Mouse (Mus musculus): ENCODE results near the gene Lman2.

Gene Lman2

DNA sequence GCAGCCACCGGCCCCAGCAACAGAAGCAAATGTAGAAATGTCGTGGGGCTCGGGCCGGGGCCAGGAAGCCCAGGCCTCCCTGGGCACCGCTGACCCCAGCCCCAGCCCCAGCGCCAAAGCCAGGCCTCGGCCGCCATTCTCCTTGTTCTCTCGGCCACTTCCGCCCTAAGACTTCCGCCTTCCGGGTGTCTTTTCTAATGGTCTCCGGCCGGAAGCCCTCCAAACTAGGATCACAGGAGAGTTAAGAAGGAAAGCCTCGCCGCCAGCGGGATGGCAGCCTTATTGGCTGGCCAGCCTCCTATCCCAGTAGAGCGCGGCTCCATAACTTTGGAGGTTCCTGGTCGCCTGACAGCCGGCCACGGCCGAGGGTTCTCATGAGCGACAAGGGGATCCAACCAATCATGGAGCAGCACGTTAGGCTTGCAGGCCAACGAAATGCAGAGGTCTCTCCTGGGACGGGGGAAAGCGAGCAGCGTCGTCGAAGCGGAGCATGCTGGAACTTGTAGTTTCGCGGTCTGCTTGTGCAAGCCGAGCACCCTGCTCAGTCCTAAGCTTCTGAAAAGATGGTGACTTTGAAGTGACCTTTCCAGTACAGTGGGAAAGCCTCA, at the start of gene Lman2:
Gene Lman2 (minus strand): TSS at position 331 of the 608 bp plus-strand sequence.
- in situ Hi-C loops (cut with MboI; ENCODE audit: low sequenced_read_pairs), result no loop called here

DNA sequence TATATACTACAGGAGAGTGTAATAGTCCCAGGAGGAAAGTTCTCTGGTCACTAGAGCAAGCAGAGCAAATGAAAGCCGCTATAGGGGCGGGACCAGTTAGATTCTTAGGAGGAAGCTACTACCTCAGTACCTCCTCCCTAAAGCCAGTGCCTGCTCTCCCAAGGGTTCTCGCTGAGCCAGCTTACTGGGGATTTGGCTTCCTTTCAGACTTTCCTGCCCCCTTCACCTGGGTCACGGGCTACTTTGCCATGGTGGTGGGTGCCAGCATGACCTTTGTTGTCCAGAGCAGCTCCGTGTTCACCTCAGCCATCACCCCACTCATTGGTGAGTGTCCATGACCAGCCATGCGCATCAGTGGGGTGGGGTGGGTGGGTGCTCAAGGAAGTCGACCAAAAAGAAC, 49.2 kb upstream of the Lman2 start:
- in situ Hi-C loops (cut with MboI; ENCODE audit: low sequenced_read_pairs), result loop anchor here (10.0 kb wide), 1 partner anchor 113 kb away; the partner anchor contains the start of gene Dok3

DNA sequence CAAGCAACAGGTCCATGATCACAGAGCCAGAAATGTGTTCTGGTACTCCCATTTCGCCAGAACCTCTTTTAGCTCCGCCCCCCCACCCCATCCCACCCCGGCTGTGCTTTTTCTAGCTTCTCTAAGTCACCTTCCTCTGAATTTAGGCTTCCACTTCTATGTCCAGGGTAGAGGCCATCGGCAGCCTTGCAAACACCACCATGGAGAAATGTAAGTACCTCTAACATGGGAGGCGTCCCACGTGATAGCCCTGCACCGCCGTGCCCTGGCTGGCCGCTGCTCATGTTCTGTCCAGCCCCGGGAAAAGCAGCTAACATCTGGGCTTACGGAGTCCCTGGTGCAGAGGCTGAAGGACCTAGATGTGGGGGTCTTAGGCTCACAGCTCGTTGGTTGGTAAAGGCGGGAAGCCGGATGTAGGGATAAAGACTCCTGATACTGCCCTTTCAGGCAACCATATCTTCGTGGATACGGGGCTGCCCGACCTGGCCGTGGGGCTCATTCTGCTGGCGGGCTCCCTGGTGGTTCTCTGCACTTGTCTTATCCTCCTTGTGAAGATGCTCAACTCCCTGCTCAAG, 46.0 kb upstream of the Lman2 start:
- in situ Hi-C loops (cut with MboI; ENCODE audit: low sequenced_read_pairs), result no loop called here

DNA sequence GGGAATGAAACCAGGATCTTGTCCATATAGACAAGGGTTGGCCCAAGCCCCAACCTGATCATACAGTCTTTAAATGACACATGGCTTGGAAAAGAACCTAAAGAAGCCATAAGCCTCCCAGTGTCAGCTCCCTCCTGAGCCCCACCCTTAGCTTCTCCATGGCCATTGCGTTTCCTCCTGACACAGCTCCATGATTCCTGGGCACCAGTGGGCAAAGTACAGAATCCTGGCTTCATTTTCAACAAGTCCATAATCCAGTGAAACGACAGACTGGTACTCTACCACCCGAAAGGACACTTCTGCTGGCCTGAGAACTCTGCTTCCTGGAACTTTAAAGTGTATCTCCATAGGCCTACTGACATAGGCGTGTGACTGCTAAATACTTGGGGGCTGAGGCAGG, 44.8 kb upstream of the Lman2 start:
- in situ Hi-C loops (cut with MboI; ENCODE audit: low sequenced_read_pairs), result no loop called here

DNA sequence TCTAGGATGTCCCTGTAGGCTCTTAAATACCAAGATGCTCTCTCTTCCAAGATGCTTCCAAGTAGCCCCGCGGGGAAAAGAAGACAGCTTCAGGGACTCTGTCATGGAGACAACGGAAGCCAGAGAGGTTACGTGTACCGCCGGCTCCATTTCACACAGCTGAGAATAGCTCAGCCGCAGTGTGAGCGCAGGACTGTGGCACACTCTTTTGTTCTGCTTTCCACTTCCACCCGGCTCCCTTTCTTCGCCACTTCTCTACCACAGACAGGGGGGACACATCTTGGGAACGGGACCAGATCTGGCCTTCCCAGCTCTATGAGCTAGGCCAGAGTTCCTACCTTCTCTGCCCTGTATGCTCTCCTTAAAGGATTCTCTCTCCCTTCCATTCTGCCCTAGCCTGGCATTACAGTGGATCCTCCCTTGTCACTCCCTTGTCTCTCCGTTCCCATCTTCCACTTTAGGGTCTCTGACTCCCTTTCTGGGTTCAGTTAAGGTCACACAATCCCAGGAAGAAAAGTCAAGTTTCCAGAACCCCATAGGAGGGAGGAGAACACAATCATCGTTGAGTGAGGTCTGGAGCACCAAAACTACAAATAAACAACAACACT, 43.3 kb upstream of the Lman2 start:
- in situ Hi-C loops (cut with MboI; ENCODE audit: low sequenced_read_pairs), result no loop called here

DNA sequence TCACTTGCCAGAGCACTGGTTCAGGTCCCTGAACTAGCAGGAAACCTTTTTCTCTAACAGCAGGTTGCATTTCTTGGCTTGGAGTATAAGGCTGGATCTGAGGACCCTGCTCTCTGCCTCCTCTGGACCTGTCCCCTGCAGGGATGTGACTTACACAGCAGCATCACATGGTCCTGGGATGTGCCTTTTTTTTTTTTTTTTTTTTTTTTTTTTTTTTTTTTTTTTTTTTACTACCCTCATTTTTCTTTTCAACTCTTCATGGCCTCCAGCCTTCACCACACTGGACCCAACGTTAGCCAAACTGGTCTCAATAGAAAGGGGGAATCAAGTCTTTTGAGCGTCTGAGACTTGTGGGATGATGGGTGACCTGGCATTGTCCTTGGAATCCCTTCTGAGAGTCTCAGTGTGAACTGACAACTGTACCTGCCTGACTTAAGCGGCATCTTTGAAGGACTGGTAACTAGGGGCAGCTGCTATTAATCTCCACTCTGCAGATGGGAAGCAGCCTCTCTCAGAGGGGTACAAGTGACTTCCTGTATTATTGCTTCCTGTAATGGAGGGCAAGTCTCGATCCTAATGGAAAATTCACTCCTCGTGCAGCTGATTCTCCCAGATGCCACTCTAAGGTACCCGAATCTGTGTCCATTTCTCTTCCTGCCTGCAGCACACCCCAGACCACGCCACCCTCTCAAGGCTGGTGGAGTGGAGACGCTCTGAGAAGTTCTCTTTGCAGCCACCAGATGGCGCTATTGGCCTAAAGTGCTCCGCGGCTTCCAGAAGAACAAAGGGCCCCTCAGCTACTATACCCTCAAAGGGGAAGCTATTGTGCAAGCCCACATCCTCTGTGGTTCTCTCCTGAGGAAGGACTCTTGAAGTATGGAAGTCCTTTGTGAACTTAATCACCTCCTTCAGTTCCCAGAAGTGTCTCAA, 42.5 kb upstream of the Lman2 start:
- in situ Hi-C loops (cut with MboI; ENCODE audit: low sequenced_read_pairs), result no loop called here

DNA sequence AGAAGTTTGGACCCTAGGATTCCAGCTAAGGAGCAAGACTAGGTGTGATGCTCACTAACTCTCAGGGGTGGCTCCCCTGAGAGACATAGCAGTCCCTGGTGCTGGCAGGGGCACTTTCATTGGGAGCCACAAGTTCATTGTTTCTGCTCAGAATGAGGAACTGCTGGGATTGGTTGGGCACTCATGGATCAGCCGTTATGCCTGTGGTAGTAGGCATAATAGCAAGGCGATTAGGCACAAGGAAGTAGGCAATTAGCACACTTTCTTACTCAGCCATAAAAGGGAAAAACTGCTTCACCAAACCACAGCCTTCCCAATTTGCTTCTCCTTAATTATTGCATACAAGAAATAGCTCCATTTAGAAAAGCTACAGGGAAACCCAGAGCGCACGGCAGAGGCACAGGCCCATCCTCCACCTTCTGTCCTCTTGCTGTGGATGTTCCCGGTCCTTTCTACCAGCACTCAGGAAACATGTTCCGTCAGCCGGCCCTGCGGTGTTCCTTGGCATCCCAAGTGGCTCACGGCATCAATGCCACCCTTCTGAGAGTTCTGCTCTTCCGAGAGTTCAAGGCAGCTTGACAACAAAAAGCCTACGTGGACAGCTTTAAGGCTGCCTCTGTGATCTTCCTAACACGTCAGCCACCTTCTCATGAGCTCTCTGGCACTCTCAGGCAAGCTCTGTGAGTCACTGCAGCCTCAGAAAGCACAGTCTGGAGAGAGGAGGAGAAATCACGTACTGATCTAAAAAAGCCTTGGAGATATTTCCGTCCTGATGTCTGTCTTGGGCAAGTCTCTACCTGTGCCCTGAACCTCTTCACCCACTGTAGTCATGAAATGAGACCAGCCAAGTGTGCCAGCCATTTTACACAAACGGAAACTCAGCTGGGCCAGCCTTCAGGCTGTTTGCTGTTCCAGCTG, 41.6 kb upstream of the Lman2 start:
- in situ Hi-C loops (cut with MboI; ENCODE audit: low sequenced_read_pairs), result no loop called here

DNA sequence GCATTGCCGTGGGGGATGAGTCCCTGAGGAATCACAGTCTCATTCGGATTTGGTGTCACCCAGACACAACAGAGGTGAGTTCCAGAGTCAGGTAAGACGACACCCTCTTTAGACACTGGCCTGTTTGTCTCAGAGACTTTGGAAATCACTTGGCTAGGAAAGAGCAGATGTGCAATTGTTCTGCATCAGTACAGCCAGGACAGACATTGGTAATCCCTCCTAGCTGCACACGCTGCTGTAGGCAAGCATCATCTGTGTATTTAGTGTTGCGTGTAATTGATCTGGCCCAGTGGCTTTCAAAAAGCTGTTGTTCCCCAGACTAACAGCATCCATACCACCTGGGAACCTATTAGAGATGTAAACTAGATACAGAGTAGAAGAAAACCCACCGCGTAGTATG, 40.7 kb upstream of the Lman2 start:
- in situ Hi-C loops (cut with MboI; ENCODE audit: low sequenced_read_pairs), result no loop called here

DNA sequence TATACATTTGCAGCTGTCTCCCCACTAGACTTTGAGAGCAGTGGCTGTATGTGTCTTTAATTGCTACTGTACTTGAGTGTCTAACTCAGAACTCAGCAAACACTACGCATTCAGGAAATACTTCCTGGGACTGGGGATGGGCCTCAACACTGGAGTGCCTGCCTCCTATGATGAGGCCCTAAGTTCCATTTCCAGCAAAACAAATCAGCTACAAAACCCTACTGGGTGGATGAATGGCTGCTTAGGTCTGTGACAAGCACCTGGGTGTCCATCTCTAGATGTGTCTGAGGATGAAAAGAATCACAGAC, 37.4 kb upstream of the Lman2 start:
- in situ Hi-C loops (cut with MboI; ENCODE audit: low sequenced_read_pairs), result no loop called here

DNA sequence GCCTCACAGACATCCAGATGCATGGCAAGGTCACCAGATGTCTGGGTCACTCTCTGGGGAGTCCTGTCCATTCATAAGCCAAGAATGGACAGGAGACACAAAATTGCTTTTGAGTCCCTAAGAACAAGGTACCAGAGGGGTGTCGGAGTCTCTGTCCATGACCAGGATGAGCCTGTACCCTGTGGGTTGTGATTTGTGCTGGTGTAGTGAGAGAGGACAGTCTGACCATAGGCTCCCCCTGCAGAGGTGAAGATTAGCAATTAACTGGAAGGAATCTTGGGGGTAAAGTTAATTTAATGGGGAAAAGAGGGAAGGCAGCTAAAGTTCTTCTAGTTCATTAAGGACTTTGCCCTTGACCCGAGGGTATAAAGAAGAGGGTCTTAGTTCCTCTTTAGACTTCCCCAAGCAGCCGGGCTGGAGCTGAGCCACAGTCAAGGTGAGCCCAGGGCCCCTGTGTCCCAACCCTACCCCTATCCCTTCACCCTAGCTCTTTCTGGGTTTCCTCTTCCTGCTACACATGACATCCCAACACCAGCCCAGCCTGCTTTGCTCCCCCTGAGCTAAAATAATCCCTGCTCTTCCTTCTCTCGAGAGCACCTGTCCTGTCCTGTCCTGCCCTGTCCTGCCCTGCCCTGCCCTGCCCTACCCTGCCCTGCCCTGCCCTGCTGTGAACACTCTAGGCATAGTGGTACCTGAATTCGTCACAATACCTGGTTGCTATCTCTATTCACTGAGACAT, 36.9 kb upstream of the Lman2 start:
- in situ Hi-C loops (cut with MboI; ENCODE audit: low sequenced_read_pairs), result no loop called here

DNA sequence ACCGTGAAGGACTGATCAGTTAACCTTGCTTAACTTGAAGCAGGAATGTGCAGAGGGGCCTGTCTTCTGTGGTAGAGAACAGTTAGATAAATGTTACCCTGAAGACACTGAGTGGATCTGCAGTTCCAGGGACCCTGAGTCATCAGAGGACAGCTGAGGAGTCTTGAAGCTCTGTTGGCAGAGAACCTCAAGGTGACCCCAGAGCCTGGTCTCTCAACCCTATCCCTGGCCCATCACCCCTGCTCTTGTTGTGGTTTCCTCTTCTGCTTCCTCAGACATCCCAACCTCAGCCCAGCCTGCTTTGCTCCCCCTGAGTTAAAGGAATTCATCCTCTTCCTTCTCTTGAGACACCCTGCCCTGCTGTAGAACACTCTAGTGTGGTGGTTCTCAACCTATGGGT, 35.5 kb upstream of the Lman2 start, which contains the start of gene Slc34a1:
Gene Slc34a1 (plus strand): TSS at position 100 of the 400 bp plus-strand sequence.
- in situ Hi-C loops (cut with MboI; ENCODE audit: low sequenced_read_pairs), result no loop called here

DNA sequence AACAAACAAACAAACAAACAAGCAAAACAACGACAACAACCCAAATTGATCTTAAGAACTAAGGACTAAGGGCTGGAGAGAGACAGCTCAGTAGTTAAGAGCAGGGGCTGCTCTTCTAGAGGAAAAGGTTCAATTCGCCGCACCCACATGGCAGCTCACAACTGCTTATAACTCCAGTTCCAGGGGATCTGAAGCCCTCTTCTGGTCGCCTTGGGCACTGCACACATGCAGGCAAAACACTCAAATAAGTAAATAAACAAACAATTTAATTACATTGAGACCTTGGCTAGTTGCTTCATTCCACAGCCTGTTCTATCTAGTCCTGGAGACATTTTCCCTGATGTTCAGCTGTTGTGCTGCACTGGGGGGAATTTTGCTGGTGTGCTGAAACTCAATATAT, 30.4 kb upstream of the Lman2 start:
- in situ Hi-C loops (cut with MboI; ENCODE audit: low sequenced_read_pairs), result no loop called here

DNA sequence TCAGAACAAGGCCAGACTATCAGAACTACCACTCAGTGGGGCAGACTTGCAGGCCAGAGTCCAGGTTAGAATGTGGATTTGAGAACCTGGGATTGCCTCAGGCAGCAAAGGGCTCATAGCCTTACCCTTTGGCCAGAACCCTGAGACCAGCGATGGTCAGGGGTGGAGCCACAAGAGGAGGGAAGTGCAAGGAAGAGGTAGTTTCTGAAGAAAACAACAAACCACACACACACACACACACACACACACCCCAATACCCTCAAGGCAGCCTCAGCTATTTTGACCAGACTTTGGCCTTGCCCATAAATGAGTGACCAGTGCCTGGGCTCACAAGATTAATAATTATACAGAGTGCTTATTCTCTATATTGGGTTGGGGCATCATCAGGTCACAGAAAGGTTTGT, 29.0 kb upstream of the Lman2 start:
- in situ Hi-C loops (cut with MboI; ENCODE audit: low sequenced_read_pairs), result no loop called here

DNA sequence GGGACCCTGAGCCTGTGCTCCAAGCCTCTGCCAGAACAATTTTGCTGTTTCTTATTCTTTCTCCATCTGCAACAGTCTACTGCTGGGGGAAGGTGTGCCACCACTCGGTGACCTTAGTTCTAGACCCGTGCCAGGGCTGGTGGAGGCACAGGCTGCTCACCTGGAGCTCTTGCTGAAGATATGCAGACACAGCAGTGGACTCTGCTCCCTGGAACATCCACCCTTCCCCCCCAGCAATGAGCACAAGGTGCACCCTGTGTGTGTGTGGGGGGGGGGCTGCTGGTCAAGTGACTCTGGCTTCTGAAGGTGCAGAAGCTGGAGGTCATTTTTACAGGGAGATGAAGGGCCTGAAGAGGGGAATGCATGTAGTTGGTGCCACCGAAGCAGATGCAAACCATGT, 28.1 kb upstream of the Lman2 start:
- in situ Hi-C loops (cut with MboI; ENCODE audit: low sequenced_read_pairs), result no loop called here

DNA sequence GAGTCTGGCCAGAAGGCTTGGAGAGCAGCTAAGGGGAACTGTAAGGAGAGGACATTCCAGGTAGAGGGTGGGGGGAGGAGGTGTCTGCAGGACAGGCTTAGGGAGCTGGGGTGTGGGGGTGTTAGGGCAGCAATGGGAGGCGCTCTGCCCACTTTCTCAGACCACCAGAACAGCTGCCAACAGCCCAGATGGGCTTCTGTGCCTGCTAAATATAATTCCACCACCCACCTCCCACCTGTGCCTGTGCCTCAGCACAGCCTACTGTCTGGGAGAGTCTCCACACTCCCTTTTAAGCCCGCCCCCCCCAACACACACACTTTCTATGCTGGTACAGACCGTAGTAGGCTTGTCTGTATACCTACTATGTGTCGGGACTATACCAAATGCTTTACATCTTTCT, 19.2 kb upstream of the Lman2 start:
- in situ Hi-C loops (cut with MboI; ENCODE audit: low sequenced_read_pairs), result no loop called here

DNA sequence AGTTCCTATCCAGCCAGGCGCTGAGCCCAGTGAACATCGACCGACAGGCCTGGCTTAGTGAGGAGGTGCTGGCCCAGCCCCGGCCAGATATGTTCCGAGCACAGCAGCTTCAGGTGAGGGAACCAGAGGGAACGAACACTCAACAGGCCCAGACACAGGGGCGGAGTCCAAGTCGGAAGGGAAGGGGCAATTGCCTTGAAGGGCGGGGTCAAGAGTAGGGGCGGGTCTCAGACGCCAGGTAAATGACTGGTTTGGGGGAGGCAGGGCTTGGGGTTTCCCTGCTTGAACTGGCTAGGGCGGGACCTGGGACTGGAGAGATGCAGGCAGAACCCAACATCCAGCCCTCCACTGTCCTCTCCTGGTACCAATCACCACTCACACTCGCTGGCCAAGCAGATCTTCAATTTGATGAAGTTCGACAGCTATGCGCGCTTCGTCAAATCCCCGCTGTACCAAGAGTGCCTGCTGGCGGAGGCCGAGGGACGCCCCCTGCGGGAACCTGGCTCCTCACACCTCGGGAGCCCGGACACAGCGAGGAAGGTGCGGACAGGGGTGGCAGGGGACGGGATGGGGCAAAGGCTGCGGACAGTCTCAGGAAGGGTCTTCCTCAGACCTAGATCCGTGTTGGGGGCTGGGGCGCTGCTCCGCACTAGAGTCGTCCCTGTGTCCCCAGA, 16.5 kb upstream of the Lman2 start:
- in situ Hi-C loops (cut with MboI; ENCODE audit: low sequenced_read_pairs), result no loop called here

DNA sequence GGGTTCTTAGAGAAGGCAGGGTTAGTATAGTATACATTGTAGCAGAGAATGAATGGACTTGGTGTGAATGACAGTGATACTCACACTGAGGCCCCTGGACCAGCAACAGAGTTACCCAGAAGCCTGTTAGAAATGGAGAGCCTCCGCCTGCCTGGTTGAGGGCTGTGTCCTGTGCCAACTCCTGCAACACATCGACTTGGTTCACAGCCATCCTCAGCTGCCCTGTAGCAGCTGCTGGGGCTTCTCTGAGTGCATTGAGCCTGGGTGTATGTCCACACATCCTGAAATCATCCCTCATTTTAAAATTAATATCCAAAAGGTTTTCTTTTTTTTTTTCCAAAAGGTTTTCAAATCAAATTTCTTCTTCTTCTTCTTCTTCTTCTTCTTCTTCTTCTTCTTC, 13.3 kb upstream of the Lman2 start:
- in situ Hi-C loops (cut with MboI; ENCODE audit: low sequenced_read_pairs), result no loop called here

DNA sequence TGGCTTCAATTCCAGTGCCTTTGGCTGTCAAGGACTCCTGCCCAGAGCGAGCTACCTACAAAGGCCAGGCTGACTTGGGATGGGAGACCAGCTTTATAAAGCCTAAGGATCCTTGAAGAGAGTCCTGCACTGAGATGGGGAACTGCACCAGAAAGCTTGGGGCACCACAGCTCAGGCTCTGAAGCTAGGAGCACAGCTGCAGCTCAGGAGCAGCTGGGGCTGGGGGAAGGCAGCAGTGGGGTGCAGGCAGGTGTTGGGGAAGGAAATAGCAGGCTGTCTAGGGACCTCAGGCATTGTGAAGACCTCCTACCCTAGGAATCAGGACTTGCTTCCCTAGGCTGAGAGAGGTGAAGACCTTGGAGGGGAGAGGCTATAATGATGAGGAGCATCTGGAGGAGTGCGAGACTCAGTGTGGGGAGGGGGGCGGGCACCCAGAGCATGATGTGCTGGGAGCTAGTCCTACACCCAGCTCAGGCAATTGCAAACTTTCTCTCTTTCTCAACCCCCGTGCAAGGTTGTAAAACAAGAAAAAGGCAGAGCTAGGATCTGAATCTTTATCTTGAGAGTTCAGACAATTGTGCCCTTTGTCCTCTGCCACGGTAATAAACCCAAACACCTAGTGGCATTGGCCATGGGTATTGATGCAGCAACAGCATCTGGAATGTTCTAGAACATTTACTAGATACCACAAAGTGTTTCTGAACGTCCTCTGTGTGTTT, 11.8 kb upstream of the Lman2 start:
- in situ Hi-C loops (cut with MboI; ENCODE audit: low sequenced_read_pairs), result no loop called here

DNA sequence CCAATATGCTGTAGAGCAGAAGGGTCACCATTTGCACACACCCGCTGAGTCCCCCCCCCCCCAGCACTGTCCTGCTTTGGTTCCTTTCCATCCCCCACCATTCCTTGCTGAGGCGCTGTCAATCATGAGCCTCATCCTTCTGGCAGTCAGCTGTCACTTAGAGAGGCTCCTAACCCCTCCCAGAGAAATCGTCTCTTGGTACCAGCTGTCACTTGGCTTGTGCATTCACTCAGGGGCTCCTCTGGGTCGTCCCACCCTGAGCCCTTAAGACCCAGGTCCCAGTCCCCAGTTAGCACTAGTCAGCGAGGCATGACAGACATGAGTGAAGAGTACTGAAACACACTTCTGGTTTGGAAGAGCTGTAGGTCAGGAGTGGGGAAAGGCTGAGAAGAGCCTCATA, 9.2 kb upstream of the Lman2 start:
- in situ Hi-C loops (cut with MboI; ENCODE audit: low sequenced_read_pairs), result no loop called here

Measured in CH12F3 (cell line).